Mouse (Mus musculus) kidney, embryonic 14.5 days (tissue): ENCODE results near the gene Atp2c2. TPM values are rescaled to one million over a fixed set of nuclear protein-coding genes. Genes with fewer than 3 reads are reported as not detected.

Source experiments
- ATAC-seq: fragments of 200-750 bp; cut with Nextera tagmentation; 2 replicates; pipeline ENCODE4 v1.8.0; 2017; ENCODE audit warnings: moderate number of reproducible peaks, mild to moderate bottlenecking, moderate TSS enrichment, moderate library complexity; ENCODE audit not compliant: low FRiP score, low TSS enrichment
- H3K27ac ChIP-seq: fragments of 300-500 bp; sonication (generic); 2 replicates; pipeline ENCODE4 v1.5.1; 2014; ENCODE audit warnings: low read depth, mild to moderate bottlenecking, low read length, moderate library complexity, mixed read lengths
- H3K27me3 ChIP-seq: fragments of 300-500 bp; sonication (generic); 2 replicates; pipeline ENCODE4 v1.6.1; 2014; ENCODE audit warnings: mild to moderate bottlenecking, low read length; ENCODE audit not compliant: control insufficient read depth, insufficient read depth
- H3K36me3 ChIP-seq: fragments of 300-500 bp; sonication (generic); 2 replicates; pipeline ENCODE4 v1.6.1; 2014; ENCODE audit warnings: low read length, mixed read lengths; ENCODE audit not compliant: control insufficient read depth, insufficient read depth
- H3K4me1 ChIP-seq: fragments of 300-500 bp; sonication (generic); 2 replicates; pipeline ENCODE4 v1.6.1; 2014; ENCODE audit warnings: low read length, mixed read lengths; ENCODE audit not compliant: control insufficient read depth, insufficient read depth
- H3K4me2 ChIP-seq: fragments of 300-500 bp; sonication (generic); replicated peaks from 2 replicates; pipeline ENCODE4 v1.6.1; 2014; ENCODE audit warnings: low read depth, mild to moderate bottlenecking, low read length
- H3K4me3 ChIP-seq: fragments of 300-500 bp; sonication (generic); 2 replicates; pipeline ENCODE4 v1.5.1; 2014; ENCODE audit warnings: mild to moderate bottlenecking, low read length
- H3K9ac ChIP-seq: fragments of 300-500 bp; sonication (generic); 2 replicates; pipeline ENCODE4 v1.6.1; 2014; ENCODE audit warnings: low read depth, mild to moderate bottlenecking, low read length, moderate library complexity
- H3K9me3 ChIP-seq: fragments of 300-500 bp; sonication (generic); 2 replicates; pipeline ENCODE4 v1.6.1; 2016; ENCODE audit warnings: low read length; ENCODE audit not compliant: control insufficient read depth
- WGBS: fragments of 180-500 bp; shearing (Covaris S2); extraction: QIAGEN DNeasy Blood & Tissue Kit; methylation state at CpG from one replicate; pipeline ENCODE4 v1.1.7; 2014; 5-methylcytosine and 5-hydroxymethylcytosine counted together
- polyA plus RNA-seq: library from polyadenylated mRNA; unstranded; fragments of >200 nt; fragmentation: Nextera tagmentation; extraction: Ambion mirVana; gene quantifications from 2 replicates; pipeline ENCODE4 v1.2.1, GENCODE M21; 2014

Gene Atp2c2
- polyA plus RNA-seq, 1 experiment from 2014 or later, result 1.2 TPM

DNA sequence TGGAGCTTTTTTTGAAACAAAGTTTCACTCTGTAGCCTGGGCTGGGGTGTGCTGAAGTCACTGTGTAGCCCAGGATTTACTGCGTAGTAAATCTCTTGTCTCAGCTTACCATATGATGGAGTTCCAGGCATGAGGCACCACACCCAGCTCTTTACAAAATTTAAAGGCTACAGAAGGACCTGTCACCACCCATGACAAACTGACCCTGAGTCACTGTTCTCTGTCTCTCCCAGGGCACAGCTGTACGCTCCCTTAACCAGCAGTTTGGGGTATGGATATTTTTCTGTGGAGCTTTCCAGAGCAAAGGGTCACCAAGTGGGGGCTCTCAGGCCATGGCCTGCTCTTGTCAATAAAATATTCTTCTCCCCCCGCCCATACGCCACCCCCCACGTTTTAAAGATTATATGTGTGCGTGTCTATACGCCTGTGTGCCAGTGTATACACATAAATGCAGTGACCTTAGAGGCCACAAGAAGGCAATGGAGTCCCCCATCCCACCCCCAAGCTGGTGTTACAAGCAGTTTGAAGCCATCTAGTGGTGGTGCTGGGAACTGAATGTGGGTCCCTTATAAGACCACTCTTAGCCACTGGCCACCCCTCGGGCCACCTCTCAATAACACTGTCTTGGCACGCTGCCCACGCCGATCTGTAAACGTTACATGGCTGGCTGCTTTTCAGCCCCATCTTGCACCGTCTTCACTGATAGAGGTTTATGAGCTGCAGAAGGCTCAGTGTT is 43.6 kb downstream of the Atp2c2 start:
- Histone ChIP-seq H3K4me1 (peaks cover 4% of the 10 kb centered on the region; the same call in 1 of the 2 replicates), H3K27ac (no peak overlapping the region), H3K36me3 (no peaks in the 10 kb centered on the region), H3K9ac (no peak overlapping the region), H3K9me3 (no peaks in the 10 kb centered on the region), H3K27me3 (no peaks in the 10 kb centered on the region), H3K4me2 (no peak overlapping the region), H3K4me3 (no peak overlapping the region)
- WGBS, result 36% methylated on average over 13 of the region's 13 CpGs
- ATAC-seq, result peak; percentile 67; the same call in 1 of the 2 replicates

DNA sequence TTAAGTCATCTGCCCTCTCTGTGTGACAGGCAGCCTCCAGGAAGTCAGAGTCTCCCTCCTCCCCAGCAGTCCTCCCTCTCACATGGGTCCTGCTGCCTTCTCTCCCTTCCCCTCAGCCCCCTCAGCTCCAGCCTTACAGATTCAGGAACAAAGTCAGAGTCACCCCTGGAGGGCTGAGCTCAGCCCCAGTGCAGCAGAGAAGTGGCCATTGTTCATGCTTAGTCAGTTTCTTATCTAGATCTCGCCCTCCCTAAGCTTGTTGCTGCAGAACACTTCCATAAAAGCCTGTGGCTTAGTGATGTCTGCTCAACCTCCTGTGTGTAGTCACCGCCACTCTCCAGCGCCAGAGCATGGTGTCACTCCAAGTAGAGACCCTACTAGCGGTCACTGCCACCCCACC is 44.8 kb downstream of the Atp2c2 start:
- H3K36me3 ChIP-seq, result no peaks in the 10 kb centered on the region
- H3K4me3 ChIP-seq, result no peak overlapping the region
- H3K4me2 ChIP-seq, result no peak overlapping the region
- peaks cover 4% of the 10 kb centered on the region; the same call in 1 of the 2 replicates for H3K4me1 ChIP-seq
- H3K27ac ChIP-seq, result no peak overlapping the region
- no peak overlapping the region for H3K9ac ChIP-seq
- no peaks in the 10 kb centered on the region for H3K9me3 ChIP-seq
- no peaks in the 10 kb centered on the region for H3K27me3 ChIP-seq
- ATAC-seq, result no peak
- WGBS, result 78% methylated on average over 4 of the region's 4 CpGs

DNA sequence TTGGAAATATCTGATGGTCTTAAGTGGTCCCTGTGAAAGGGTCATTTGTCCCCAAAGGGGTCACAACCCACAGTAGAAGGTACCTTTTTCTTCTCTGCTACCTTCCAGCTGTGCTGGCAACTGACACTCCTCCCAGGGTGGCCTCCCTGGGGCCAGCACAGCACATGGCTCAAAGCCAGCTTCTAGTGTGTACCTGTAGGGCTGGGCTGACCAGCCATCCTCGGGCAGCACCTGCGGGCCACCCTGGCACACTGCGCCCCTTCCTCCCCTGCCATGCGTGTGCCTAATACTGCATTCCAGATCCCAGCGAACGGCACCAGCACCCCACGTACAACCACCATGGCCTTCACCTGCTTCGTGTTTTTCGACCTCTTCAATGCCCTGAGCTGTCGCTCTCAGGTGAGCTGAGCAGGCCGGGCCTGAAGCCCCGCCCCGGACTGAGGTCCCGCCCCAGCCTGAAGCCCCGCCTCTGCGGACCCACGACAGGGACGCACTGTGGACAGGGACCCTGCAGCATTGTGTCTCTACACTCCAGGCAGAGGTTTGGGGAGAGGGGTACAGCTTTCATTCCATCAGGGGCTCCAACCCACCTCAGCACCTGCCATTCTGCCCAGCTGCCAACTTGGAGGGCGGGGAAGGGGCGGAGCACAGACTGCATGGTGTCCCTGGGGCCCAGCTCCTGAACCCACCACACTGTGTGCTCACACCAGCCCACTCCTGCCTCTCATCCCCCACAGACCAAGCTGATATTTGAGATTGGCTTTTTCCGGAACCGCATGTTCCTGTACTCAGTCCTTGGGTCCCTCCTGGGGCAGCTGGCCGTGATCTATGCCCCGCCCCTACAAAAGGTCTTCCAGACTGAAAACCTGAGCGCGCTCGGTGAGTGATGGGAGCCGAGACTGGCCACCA is 55.7 kb downstream of the Atp2c2 start:
- Histone ChIP-seq H3K9ac (no peak overlapping the region), H3K27me3 (no peaks in the 10 kb centered on the region), H3K27ac (no peak overlapping the region), H3K4me2 (peak overlapping the region; percentile 44), H3K4me1 (peaks cover 11% of the 10 kb centered on the region; the same call in 1 of the 2 replicates), H3K4me3 (peak overlapping the region; percentile 24), H3K9me3 (no peaks in the 10 kb centered on the region), H3K36me3 (no peaks in the 10 kb centered on the region)
- 14% methylated on average over 28 of the region's 28 CpGs for WGBS
- peak; percentile 66 for ATAC-seq

DNA sequence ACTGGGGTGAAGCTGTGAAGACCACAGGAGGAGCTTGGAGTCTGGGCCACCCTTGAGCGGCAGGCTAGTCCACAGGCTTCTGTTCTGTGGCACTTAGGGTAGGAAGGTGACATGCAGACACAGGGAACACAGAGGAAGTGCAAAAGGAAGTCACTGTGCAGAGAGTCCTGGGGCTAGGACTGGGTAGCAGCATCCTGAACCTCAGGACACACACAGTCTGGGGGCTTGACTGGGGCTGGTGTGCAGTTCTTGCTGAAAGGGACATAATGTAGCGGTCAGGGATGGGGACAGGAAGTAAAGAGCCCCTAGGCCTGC is 56.3 kb downstream of the Atp2c2 start:
- WGBS, result 52% methylated on average over 2 of the region's 2 CpGs
- ATAC-seq, result peak; percentile 10; the same call in 1 of the 2 replicates
- H3K4me3 ChIP-seq, result 0 out of 2 replicates have a peak overlapping the region, but pooled peaks have one; percentile 24
- no peaks in the 10 kb centered on the region for H3K9me3 ChIP-seq
- H3K4me1 ChIP-seq, result peaks cover 11% of the 10 kb centered on the region; the same call in 1 of the 2 replicates
- no peak overlapping the region for H3K27ac ChIP-seq
- no peak overlapping the region for H3K9ac ChIP-seq
- no peaks in the 10 kb centered on the region for H3K36me3 ChIP-seq
- H3K4me2 ChIP-seq, result peak overlapping the region; percentile 44
- H3K27me3 ChIP-seq, result no peaks in the 10 kb centered on the region

DNA sequence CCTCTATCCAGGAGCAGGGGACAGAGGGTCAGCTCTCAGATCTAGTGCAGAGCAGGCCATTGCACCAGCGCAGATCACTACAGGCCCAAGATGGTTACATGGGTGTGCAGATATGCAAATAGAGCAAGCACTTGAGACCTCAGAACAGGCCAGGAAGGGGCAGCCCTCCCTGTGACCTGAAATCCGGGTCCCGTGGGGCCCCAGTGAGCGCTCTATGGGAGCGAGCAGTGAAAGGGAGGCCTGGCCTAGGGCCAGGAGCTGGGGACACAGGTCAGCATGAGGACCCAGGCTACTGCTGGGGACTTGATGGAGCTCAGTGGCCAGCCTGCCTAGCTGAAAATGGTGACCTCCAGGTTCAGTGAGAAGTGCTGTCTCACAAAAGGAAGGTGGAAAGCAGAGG is 56.7 kb downstream of the Atp2c2 start:
- H3K27ac ChIP-seq, result no peak overlapping the region
- H3K4me3 ChIP-seq, result no peak overlapping the region
- H3K9ac ChIP-seq, result no peak overlapping the region
- H3K4me2 ChIP-seq, result no peak overlapping the region
- H3K36me3 ChIP-seq, result no peaks in the 10 kb centered on the region
- ATAC-seq, result no peak
- no peaks in the 10 kb centered on the region for H3K27me3 ChIP-seq
- H3K4me1 ChIP-seq, result peaks cover 11% of the 10 kb centered on the region; the same call in 1 of the 2 replicates
- WGBS, result 62% methylated on average over 5 of the region's 5 CpGs
- no peaks in the 10 kb centered on the region for H3K9me3 ChIP-seq

DNA sequence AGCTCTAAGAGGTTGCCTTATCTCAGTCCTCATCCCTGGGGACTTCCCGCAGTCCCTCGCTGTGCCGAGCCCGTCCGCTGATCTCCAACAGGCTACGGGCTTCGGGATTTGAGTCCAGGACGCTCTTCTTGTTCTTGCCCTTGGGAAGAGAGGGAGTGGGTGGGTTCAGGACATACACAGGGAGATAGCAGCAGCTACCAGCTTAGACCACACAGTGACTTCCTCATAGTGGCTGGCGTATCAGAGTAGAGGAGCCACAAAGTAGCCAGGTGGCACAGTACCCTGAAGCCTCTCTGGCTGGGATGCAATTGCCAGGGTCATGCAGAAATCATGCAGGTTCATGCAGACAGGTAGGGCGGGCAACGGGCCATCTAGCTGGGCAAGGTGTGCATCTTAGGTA is 61.9 kb downstream of the Atp2c2 start:
- no peak overlapping the region for H3K4me3 ChIP-seq
- no peak overlapping the region for H3K4me2 ChIP-seq
- no peak overlapping the region for H3K9ac ChIP-seq
- no peaks in the 10 kb centered on the region for H3K9me3 ChIP-seq
- no peak for ATAC-seq
- peaks cover 4% of the 10 kb centered on the region; the same call in 1 of the 2 replicates for H3K36me3 ChIP-seq
- H3K4me1 ChIP-seq, result peaks cover under 1% of the 10 kb centered on the region; the same call in 1 of the 2 replicates
- WGBS, result 96% methylated on average over 11 of the region's 11 CpGs
- no peaks in the 10 kb centered on the region for H3K27me3 ChIP-seq
- H3K27ac ChIP-seq, result no peak overlapping the region

DNA sequence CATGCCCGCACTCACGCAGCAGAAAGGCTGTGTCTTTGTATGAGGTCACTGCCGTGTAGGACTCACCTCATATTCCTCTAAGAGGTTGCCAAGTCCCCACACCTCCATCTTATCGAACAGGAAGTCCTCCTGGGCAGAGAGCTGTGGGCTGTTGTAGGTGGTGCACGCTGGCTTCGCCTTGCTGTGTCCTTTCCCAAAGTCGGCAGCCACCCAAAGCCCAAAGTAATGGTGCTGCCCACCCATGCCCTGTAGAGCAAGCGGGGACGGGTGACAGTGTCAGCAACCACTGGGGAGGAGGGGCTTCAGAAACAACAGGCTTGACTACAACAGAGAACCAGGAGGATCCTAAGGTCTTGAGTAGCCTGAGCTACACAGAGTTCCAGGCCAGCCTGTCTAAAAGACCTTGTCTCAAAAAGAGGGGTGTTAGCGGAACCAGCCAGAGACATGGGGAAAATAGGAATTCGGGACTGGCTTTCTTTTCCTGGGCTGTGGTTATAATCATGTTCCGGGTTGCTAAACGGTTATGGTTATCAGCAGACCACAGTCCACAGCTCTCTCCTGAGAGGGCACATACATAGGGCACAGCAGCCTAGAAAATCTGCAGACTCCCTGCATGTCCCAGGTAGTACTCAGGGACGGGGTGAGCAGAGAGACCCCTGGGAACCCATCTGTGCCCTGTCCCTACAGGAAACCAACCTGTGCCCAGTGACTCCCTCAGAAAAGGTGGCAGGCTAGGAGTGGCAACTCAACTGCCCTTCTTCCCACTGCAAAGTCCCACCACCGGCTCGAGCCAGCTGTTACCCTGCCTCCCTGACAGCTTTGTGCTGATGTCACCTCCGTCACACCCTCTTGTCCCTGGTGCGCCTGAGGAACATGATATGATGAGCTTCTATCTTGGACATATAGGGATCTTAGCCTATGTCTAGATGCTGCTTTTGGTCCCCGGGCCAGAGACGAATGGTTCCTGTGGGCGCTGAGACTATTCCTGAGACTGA is 62.7 kb downstream of the Atp2c2 start:
- no peaks in the 10 kb centered on the region for H3K9me3 ChIP-seq
- H3K27ac ChIP-seq, result no peak overlapping the region
- WGBS, result 86% methylated on average over 21 of the region's 21 CpGs
- H3K36me3 ChIP-seq, result peaks cover 4% of the 10 kb centered on the region; the same call in 1 of the 2 replicates
- H3K4me1 ChIP-seq, result no peaks in the 10 kb centered on the region
- H3K27me3 ChIP-seq, result no peaks in the 10 kb centered on the region
- no peak overlapping the region for H3K4me3 ChIP-seq
- H3K9ac ChIP-seq, result no peak overlapping the region
- H3K4me2 ChIP-seq, result no peak overlapping the region
- no peak for ATAC-seq

DNA sequence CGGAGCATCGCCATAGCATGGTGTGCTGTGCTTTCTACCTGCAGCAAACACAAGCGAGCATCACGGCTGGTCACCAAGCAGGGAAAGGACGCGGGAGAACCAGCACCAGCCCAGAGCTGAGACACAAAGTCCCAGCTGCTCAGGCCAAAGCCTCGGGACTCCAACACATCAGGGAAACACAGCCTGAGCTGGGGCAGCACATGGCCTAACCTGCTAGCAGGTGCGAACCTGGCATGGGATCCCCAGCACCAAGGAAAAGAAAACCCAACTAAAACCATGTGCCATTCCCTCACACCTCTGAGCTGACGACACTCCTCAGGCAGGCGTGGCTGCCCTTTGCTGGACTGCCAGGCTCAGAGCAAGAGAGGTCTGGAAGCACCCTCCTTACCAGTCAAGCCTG is 65.5 kb downstream of the Atp2c2 start:
- no peaks in the 10 kb centered on the region for H3K9me3 ChIP-seq
- WGBS, result 90% methylated on average over 10 of the region's 10 CpGs
- ATAC-seq, result no peak
- H3K4me3 ChIP-seq, result no peak overlapping the region
- no peak overlapping the region for H3K27ac ChIP-seq
- H3K36me3 ChIP-seq, result peaks cover 9% of the 10 kb centered on the region; the same call in 1 of the 2 replicates
- no peaks in the 10 kb centered on the region for H3K4me1 ChIP-seq
- no peak overlapping the region for H3K9ac ChIP-seq
- H3K27me3 ChIP-seq, result no peaks in the 10 kb centered on the region
- H3K4me2 ChIP-seq, result no peak overlapping the region
